Mouse (Mus musculus): ENCODE data around the gene March8.

GRCm38 (mm10) chr6:116410436-116410835, 72.6 kb downstream of the March8 start:
- no peak for TF ChIP-seq CTCF (conservative IDR thresholded peaks at IDR 0.05; ENCODE audit: insufficient read depth, insufficient read length, low read depth, low read length)
- no peak for TF ChIP-seq POLR2A (IDR thresholded peaks at IDR 0.05; ENCODE audit: low read depth, low read length)
